In the genomic region with DNA sequence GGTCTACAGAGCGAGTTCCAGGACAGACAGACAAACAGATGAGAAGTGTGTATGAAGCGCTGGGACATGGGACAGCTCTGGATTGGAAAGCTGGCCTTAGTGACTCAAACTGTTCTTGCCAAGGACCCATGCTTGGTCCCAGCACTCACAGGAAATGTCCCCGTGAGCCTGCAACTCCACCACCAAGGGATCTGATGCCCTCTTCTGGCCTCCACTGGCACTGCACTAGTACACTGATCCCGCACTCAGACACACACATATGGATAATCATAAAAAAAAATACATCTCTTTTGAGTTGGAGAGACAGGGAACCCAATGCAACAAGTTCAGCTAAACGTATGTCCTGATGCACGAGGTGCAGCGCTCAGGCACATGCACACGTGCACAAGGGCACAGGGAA, we compare ENCODE assay signal across 15 mouse cellular contexts. TPM values are rescaled to one million over a fixed set of nuclear protein-coding genes. Genes with fewer than 3 reads are reported as not detected.
DNase-seq lines count a peak whose midpoint lies in the region; TF ChIP-seq lines count a peak whose summit lies in the region.
"Had no signal": no experiment of that assay in that cellular context is flagged by ENCODE, and none has a peak within 500 bp of the region (broad histone marks: within the 10 kb centered on the region; RNA-seq: fewer than 3 reads in every experiment).

No protein-coding gene starts in this region.

- no peak overlapping the region for H3K27ac ChIP-seq in gastrocnemius, adult 2 months
- H3K27ac ChIP-seq in bone marrow macrophage, adult 2 months (ENCODE audit: insufficient read depth, low read depth, low read length) = no peak overlapping the region
- no peak overlapping the region for H3K27ac ChIP-seq in limb, embryonic 10.5 days
- H3K27ac ChIP-seq: embryonic facial prominence, embryonic 15.5 days; limb, embryonic 13.5 days; stomach, embryonic 15.5 days had no signal

- peaks cover 27% of the 10 kb centered on the region for H3K4me1 ChIP-seq in lung, adult 2 months (ENCODE audit: control insufficient read depth, insufficient read depth, low read length)
- H3K4me1 ChIP-seq in E14TG2a.4 (replicated peaks; ENCODE audit: low read depth, low read length) = peaks cover 72% of the 10 kb centered on the region
- H3K4me1 ChIP-seq in bone marrow macrophage, adult 2 months (ENCODE audit: control insufficient read depth, insufficient read depth, low read length) = peaks cover 27% of the 10 kb centered on the region
- H3K4me1 ChIP-seq in limb, embryonic 10.5 days = peaks cover 6% of the 10 kb centered on the region

- intact Hi-C loops in gastrocnemius, adult 2 months (cut with DNase I) = no loop called here
- intact Hi-C loops in gastrocnemius, postnatal 14 days (cut with DNase I; ENCODE audit: low total_unique reads) = no loop called here

- H3K9me3 ChIP-seq in E14TG2a.4 (ENCODE audit: low read length) = no peaks in the 10 kb centered on the region
- H3K9me3 ChIP-seq in limb, embryonic 10.5 days (replicated peaks) = no peaks in the 10 kb centered on the region
- H3K9me3 ChIP-seq: embryonic facial prominence, embryonic 15.5 days; limb, embryonic 13.5 days; stomach, embryonic 15.5 days had no signal

- H3K36me3 ChIP-seq in E14TG2a.4 (ENCODE audit: insufficient read depth, low read length) = no peaks in the 10 kb centered on the region
- H3K36me3 ChIP-seq in limb, embryonic 10.5 days = no peaks in the 10 kb centered on the region
- H3K36me3 ChIP-seq: embryonic facial prominence, embryonic 15.5 days; limb, embryonic 13.5 days; stomach, embryonic 15.5 days had no signal

- WGBS in lung, adult 2 months = 93% methylated on average over 8 of the region's 8 CpGs
- 94% methylated on average over 8 of the region's 8 CpGs for WGBS in limb, embryonic 10.5 days

- H3K4me3 ChIP-seq in gastrocnemius, adult 2 months = no peak overlapping the region
- no peak overlapping the region for H3K4me3 ChIP-seq in lung, adult 2 months (replicated peaks; ENCODE audit: extremely low read depth, low read depth, low read length)
- H3K4me3 ChIP-seq in E14TG2a.4 (replicated peaks; ENCODE audit: low read length) = peak overlapping the region; percentile 30; the same call in 1 of the 2 replicates
- H3K4me3 ChIP-seq in bone marrow macrophage, adult 2 months (ENCODE audit: insufficient read depth, low read length) = no peak overlapping the region
- H3K4me3 ChIP-seq in limb, embryonic 10.5 days = no peak overlapping the region
- H3K4me3 ChIP-seq: embryonic facial prominence, embryonic 15.5 days; limb, embryonic 13.5 days; stomach, embryonic 15.5 days had no signal

- TF ChIP-seq POLR2A in lung, adult 2 months (IDR thresholded peaks at IDR 0.05; ENCODE audit: borderline replicate concordance, extremely low read depth, low read depth, low read length) = no peak
- TF ChIP-seq POLR2A in bone marrow macrophage, adult 2 months (IDR thresholded peaks at IDR 0.05; ENCODE audit: borderline replicate concordance, low read depth, low read length) = no peak

- peak; percentile 24; the same call in 1 of the 2 replicates for TF ChIP-seq CTCF in gastrocnemius, adult 2 months (IDR thresholded peaks at IDR 0.05)
- peak; percentile 40 for TF ChIP-seq CTCF in lung, adult 2 months (IDR thresholded peaks at IDR 0.05; ENCODE audit: insufficient read depth, low read length)
- peak; percentile 67 for TF ChIP-seq CTCF in E14TG2a.4 (conservative IDR thresholded peaks at IDR 0.05; ENCODE audit: low read length)
- TF ChIP-seq CTCF in bone marrow macrophage, adult 2 months (IDR thresholded peaks at IDR 0.05; ENCODE audit: low read depth, low read length) = peak; percentile 51

- no peak for DNase-seq in gastrocnemius, adult 2 months
- no peak for DNase-seq in gastrocnemius, postnatal 14 days
- DNase-seq in lung, adult 2 months = no peak
- no peak for DNase-seq in lung, adult 18-20 months
- no peak for DNase-seq in limb, embryonic 10.5 days (ENCODE audit: low spot score)
- DNase-seq in ovary, adult 18-20 months (ENCODE audit: low spot score) = no peak
- DNase-seq: cerebellum, adult 18-20 months; gastrocnemius, postnatal 36 days; kidney, postnatal 25 days; layer of hippocampus, postnatal 36 days had no signal

- H3K27me3 ChIP-seq in E14TG2a.4 (ENCODE audit: insufficient read depth, low read length) = no peaks in the 10 kb centered on the region
- no peaks in the 10 kb centered on the region for H3K27me3 ChIP-seq in limb, embryonic 10.5 days (ENCODE audit: low read depth, poor library complexity, severe bottlenecking)
- H3K27me3 ChIP-seq: embryonic facial prominence, embryonic 15.5 days; limb, embryonic 13.5 days; stomach, embryonic 15.5 days had no signal

RNA-seq across cellular contexts. Expression of a gene that starts 30.7 kb away (rescaled TPM):
- 10 to 100 TPM in 1 of 2 experiments, 1 to 10 TPM in 1; 9.5 to 10.8 TPM for total RNA-seq in gastrocnemius, adult 2 months (2021)
- 10 to 100 TPM; 16.9 to 17.7 TPM for total RNA-seq in gastrocnemius, postnatal 14 days (2021)
- polyA plus RNA-seq in lung, adult 2 months (2012; rRNA removed) = 18.6 and 21.8 TPM in 2 replicates
- polyA plus RNA-seq in bone marrow macrophage, adult 2 months (2012; ENCODE audit: insufficient read depth, insufficient read length, missing spikeins) = 55.2 and 62.9 TPM in 2 replicates
- 14.9 and 16.4 TPM in 2 replicates for polyA plus RNA-seq in limb, embryonic 10.5 days (2016; fragmentation: Nextera tagmentation; extraction: Ambion mirVana)
